Mouse (Mus musculus) liver, postnatal 0 days (tissue): ENCODE results near the gene Pirt.

Source experiments
- CTCF ChIP-seq: sonication (generic); IDR thresholded peaks from 2 replicates; pipeline ENCODE4 v1.5.1; 2016; ENCODE audit warnings: antibody characterized with exemption, low read depth
- EP300 ChIP-seq: IDR thresholded peaks from 2 replicates; pipeline ENCODE4 v1.6.1; 2016; ENCODE audit warnings: antibody characterized with exemption, low read depth, mild to moderate bottlenecking

DNA sequence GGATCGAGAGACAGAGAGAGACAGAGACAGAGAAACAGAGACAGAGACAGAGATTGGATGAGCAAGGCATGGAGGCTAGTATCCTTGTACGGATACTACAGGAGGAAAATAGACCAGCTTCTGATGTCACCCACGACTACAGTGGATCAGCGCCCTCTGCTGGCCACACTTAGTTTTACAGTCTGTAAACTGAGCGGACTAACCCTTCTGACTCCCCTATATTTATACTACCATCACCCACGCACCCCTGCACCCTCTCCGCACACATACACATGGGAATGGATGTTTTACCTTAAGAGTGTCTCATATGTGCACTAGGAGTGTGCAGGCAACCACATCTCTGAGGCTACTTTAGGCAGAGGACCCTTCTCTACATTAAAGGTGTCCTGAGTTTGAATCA lies 12.4 kb upstream of the Pirt start:
- TF ChIP-seq CTCF (peak; percentile 78), EP300 (no peak)
